Mouse (Mus musculus) ES-Bruce4 (cell line): ENCODE data around the gene Nek1. TPM values are rescaled to one million over a fixed set of nuclear protein-coding genes. Genes with fewer than 3 reads are reported as not detected.

Experiments
- H3K27ac ChIP-seq: 2 replicates; pipeline ENCODE4 v1.5.1; 2012; ENCODE audit warnings: low read length, inconsistent platforms; ENCODE audit not compliant: insufficient read depth
- H3K27me3 ChIP-seq: 2 replicates; pipeline ENCODE4 v1.6.1; 2012; ENCODE audit warnings: mild to moderate bottlenecking, low read length, inconsistent platforms; ENCODE audit not compliant: control insufficient read depth, poor library complexity, insufficient read depth, severe bottlenecking
- H3K36me3 ChIP-seq: 2 replicates; pipeline ENCODE4 v1.6.1; 2012; ENCODE audit warnings: inconsistent platforms, mild to moderate bottlenecking, low read length, moderate library complexity; ENCODE audit not compliant: control insufficient read depth, poor library complexity, insufficient read depth, severe bottlenecking
- H3K4me1 ChIP-seq: one replicate; pipeline ENCODE4 v1.8.1; 2011; ENCODE audit warnings: low read length; ENCODE audit not compliant: control insufficient read depth, insufficient read depth
- H3K4me3 ChIP-seq: 2 replicates; pipeline ENCODE4 v1.5.1; 2011; ENCODE audit warnings: low read depth, mild to moderate bottlenecking, low read length
- H3K9ac ChIP-seq: 2 replicates; pipeline ENCODE4 v1.6.1; 2012; ENCODE audit warnings: low read depth, mild to moderate bottlenecking, inconsistent platforms; ENCODE audit not compliant: poor library complexity, severe bottlenecking
- H3K9me3 ChIP-seq: replicated peaks from 2 replicates; pipeline ENCODE4 v1.6.1; 2012; ENCODE audit warnings: mild to moderate bottlenecking, low read length, inconsistent platforms; ENCODE audit not compliant: control insufficient read depth, poor library complexity, insufficient read depth, severe bottlenecking
- CTCF ChIP-seq: IDR thresholded peaks from one replicate; pipeline ENCODE4 v1.8.1; 2011; ENCODE audit warnings: low read depth, low read length
- EP300 ChIP-seq: IDR thresholded peaks from 2 replicates; pipeline ENCODE4 v1.6.1; 2011; ENCODE audit warnings: low read depth, low read length; ENCODE audit not compliant: insufficient read depth
- POLR2A ChIP-seq: IDR thresholded peaks from one replicate; pipeline ENCODE4 v1.8.1; 2011; ENCODE audit warnings: low read length; ENCODE audit not compliant: insufficient read depth
- polyA plus RNA-seq: library from polyadenylated mRNA; stranded (reverse); fragments of >200 nt; gene quantifications from 2 replicates; pipeline ENCODE4 v1.2.4, GENCODE M21; 2011; ENCODE audit warnings: low read depth; ENCODE audit not compliant: missing spikeins, insufficient read depth, insufficient read length

Nek1 gene
- polyA plus RNA-seq, 1 experiment: 33.5 TPM

DNA sequence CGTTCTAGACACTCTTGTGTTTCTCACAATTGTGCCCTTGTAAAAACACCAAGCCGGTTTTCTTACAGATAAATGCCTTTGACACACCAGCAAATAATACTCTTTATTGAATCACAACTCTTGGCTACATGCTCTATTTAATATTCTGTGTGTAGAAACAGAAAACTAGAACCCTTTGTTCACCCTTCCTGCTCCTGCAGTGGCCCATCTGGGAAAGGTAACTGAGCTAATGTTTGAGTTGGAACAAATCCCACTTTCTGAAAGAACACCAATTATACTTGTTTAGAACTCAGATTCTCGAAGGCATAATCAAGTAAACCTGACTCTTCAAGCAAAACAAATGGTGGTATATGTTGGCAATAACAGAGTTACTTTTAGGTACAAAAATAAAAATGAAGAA, 27.3 kb upstream of the Nek1 start:
- no peaks in the 10 kb centered on the region for H3K27me3 ChIP-seq
- no peak overlapping the region for H3K9ac ChIP-seq
- no peak overlapping the region for H3K4me3 ChIP-seq
- H3K9me3 ChIP-seq: no peaks in the 10 kb centered on the region
- peaks cover 3% of the 10 kb centered on the region for H3K4me1 ChIP-seq
- TF ChIP-seq POLR2A (no peak), EP300 (no peak), CTCF (no peak)
- H3K36me3 ChIP-seq: no peaks in the 10 kb centered on the region
- H3K27ac ChIP-seq: no peak overlapping the region

DNA sequence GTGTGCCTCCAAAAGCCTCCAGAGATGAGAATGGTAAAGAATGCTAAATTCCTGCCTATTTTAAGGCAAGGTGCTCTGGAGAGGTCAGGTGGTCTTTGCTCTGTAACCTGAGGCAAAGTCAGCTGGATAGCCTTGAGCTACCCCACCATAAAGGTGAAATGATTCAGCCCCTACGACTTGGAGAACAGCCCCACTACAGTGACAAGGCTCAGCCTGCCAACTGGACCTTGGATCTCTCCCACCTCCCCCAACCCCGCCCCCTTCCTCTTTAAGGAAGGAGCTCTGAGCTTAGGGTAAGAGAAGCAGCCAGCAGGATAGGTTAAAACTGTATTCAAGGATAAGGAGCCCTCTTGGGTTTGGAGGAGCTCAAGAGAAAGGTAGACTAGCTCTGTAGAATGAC, 23.9 kb upstream of the Nek1 start:
- H3K9ac ChIP-seq: no peak overlapping the region; the same call in 1 of the 2 replicates
- no peaks in the 10 kb centered on the region; the same call in 1 of the 2 replicates for H3K36me3 ChIP-seq
- TF ChIP-seq CTCF: no peak
- no peak for TF ChIP-seq POLR2A
- peak; percentile 45; the same call in 1 of the 2 replicates for TF ChIP-seq EP300
- H3K4me3 ChIP-seq: no peak overlapping the region
- H3K4me1 ChIP-seq: peaks cover 3% of the 10 kb centered on the region
- no peaks in the 10 kb centered on the region for H3K9me3 ChIP-seq
- H3K27me3 ChIP-seq: no peaks in the 10 kb centered on the region
- H3K27ac ChIP-seq: no peak overlapping the region

DNA sequence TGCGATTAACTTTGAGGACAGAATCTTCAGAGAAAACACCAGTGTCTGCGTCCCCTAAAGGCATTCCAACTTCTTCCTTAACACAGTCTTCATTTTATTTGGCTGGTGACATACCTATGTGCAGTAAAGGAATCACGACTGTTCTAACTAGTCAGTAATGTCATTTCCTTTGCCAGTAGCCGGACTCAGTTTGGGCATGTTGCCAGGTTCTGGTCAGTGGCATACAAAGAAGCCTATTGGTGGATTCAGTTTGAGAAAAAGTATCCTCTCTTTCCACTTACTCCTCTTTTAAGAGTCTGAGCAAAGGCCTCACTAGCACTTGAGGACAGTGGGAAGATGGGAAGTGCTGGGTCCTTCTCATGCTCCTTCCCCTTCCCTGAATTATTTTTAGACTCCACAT, 21.2 kb upstream of the Nek1 start:
- H3K9ac ChIP-seq: no peak overlapping the region
- no peaks in the 10 kb centered on the region; the same call in 1 of the 2 replicates for H3K36me3 ChIP-seq

DNA sequence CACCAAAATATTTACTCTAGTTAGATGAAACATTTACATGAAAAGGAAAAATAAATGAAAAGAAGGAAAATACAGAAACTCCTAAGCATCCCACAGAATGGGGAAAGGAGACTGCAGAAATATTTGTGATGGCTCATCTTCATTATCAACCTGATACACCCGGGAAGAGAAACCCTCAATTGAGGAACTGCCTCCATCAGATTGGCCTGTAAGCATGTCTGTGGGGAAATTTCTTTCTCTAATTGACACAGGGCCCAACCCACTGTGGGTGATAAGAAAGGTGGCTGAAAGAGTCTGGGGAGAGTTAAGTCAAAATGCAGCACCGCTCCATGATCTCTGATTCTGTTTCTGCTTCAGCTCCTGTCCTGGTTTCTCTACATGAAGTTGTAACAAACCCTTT, 19.5 kb upstream of the Nek1 start:
- no peak overlapping the region for H3K4me3 ChIP-seq
- H3K9ac ChIP-seq: no peak overlapping the region
- H3K36me3 ChIP-seq: no peaks in the 10 kb centered on the region; the same call in 1 of the 2 replicates
- H3K27ac ChIP-seq: no peak overlapping the region
- TF ChIP-seq POLR2A (no peak), EP300 (no peak), CTCF (no peak)
- H3K4me1 ChIP-seq: peaks cover 2% of the 10 kb centered on the region
- H3K27me3 ChIP-seq: no peaks in the 10 kb centered on the region
- no peaks in the 10 kb centered on the region for H3K9me3 ChIP-seq

More for the DNA sequence above, 21.2 kb upstream of the Nek1 start:
- no peak for TF ChIP-seq CTCF
- no peak for TF ChIP-seq POLR2A
- no peak for TF ChIP-seq EP300
- Histone ChIP-seq H3K9me3 (no peaks in the 10 kb centered on the region), H3K27me3 (no peaks in the 10 kb centered on the region), H3K27ac (no peak overlapping the region), H3K4me3 (no peak overlapping the region), H3K4me1 (peaks cover 2% of the 10 kb centered on the region)

DNA sequence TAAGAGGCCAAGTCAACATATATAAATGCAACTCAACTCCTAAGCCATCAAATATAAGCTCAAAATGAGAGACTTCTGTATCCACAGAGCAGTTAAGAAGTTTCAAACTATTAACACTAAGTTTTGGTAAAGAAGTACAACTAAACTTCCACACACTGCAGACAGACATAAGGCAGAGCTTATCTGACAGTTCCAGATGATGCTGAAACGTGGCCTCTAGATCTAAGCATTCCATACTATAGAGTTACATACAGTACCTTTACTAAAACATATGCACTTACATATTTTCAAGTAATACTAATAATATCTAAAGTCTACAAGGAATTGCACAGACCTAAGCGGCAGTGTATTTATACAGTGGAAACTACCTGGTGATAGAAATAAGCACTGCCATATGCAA, 18.2 kb upstream of the Nek1 start:
- Histone ChIP-seq H3K9ac (no peak overlapping the region), H3K36me3 (no peaks in the 10 kb centered on the region; the same call in 1 of the 2 replicates), H3K27me3 (no peaks in the 10 kb centered on the region), H3K9me3 (no peaks in the 10 kb centered on the region), H3K4me3 (no peak overlapping the region), H3K4me1 (no peaks in the 10 kb centered on the region), H3K27ac (no peak overlapping the region)
- TF ChIP-seq POLR2A (no peak), CTCF (no peak), EP300 (no peak)

DNA sequence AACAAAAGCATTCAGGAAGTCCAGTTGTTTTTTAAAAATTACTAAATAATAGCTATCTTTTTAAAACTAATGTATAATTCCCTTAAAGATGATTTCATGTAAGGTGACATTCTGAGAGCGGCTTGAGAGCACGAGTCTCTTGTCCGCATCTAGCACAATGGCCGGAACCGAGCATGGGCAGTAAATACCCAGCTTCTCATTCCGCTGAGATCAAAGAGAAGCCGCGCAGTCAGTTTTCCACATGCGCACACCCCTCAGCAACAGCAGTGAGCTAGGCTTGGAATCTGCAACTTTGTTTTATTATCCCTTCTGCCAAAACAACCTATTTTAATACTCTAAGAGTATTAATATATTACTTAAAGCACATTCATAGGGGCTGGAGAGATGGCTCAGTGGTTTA, 16.2 kb upstream of the Nek1 start:
- Histone ChIP-seq H3K27ac (no peak overlapping the region), H3K27me3 (no peaks in the 10 kb centered on the region), H3K4me1 (no peaks in the 10 kb centered on the region), H3K36me3 (no peaks in the 10 kb centered on the region; the same call in 1 of the 2 replicates), H3K9me3 (no peaks in the 10 kb centered on the region), H3K9ac (no peak overlapping the region), H3K4me3 (no peak overlapping the region)
- TF ChIP-seq POLR2A (no peak), CTCF (no peak), EP300 (no peak)

DNA sequence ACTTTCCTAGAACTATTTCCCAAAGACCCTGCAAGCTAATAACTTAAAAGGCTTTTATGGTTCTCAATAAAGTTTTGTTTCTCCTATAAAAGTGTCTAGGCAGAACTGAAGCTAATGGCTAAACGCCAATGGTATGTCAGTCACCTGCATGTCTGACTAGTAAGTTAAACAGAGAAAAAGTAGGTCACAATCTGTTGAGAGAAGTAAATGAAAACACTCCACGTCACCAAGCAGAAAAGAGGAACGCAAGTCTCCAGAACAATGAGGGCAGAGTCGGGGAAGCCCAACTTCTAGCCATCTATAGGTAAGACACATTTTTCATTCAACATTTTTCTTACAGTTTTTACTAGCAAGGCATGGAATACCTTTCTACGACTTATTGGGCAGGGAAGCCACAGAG, 14.5 kb upstream of the Nek1 start:
- no peak overlapping the region for H3K4me3 ChIP-seq
- no peaks in the 10 kb centered on the region for H3K9me3 ChIP-seq
- no peak for TF ChIP-seq EP300
- H3K4me1 ChIP-seq: no peaks in the 10 kb centered on the region
- H3K27me3 ChIP-seq: no peaks in the 10 kb centered on the region
- no peaks in the 10 kb centered on the region; the same call in 1 of the 2 replicates for H3K36me3 ChIP-seq
- no peak overlapping the region for H3K27ac ChIP-seq
- no peak overlapping the region for H3K9ac ChIP-seq
